Mouse (Mus musculus): ENCODE results near the gene Stk24. TPM values are rescaled to one million over a fixed set of nuclear protein-coding genes. Genes with fewer than 3 reads are reported as not detected.

Gene Stk24
- polyA plus RNA-seq, 1 experiment from 2014 or later: 21.2 TPM

GRCm38 (mm10) chr14:121406943-121407342 lies 27.1 kb upstream of the Stk24 start:
- Histone ChIP-seq H3K4me1 (replicated peaks) (0 out of 2 replicates have a peak, but pooled peaks cover 2% of the 10 kb centered on the region), H3K27ac (no peak overlapping the region), H3K9me3 (0 out of 2 replicates have a peak, but pooled peaks cover 2% of the 10 kb centered on the region), H3K36me3 (no peaks in the 10 kb centered on the region), H3K27me3 (no peaks in the 10 kb centered on the region), H3K9ac (replicated peaks) (no peak overlapping the region), H3K4me3 (replicated peaks) (no peak overlapping the region), H3K4me2 (replicated peaks) (no peak overlapping the region)
- 94% methylated on average over 7 of the region's 7 CpGs for WGBS
- ATAC-seq: no peak

GRCm38 (mm10) chr14:121405546-121405945 lies 25.7 kb upstream of the Stk24 start:
- Histone ChIP-seq H3K9me3 (0 out of 2 replicates have a peak, but pooled peaks cover 2% of the 10 kb centered on the region), H3K9ac (replicated peaks) (peak overlapping the region; percentile 19; the same call in 1 of the 2 replicates), H3K27me3 (no peaks in the 10 kb centered on the region), H3K4me1 (replicated peaks) (0 out of 2 replicates have a peak, but pooled peaks cover 2% of the 10 kb centered on the region), H3K4me2 (replicated peaks) (peak overlapping the region; percentile 49), H3K27ac (no peak overlapping the region), H3K36me3 (no peaks in the 10 kb centered on the region), H3K4me3 (replicated peaks) (peak overlapping the region; percentile 27)
- 53% methylated on average over 15 of the region's 15 CpGs for WGBS
- peak; percentile 17; the same call in 1 of the 2 replicates for ATAC-seq

- Histone ChIP-seq H3K27ac (no peak overlapping the region), H3K9me3 (0 out of 2 replicates have a peak, but pooled peaks cover 2% of the 10 kb centered on the region), H3K27me3 (no peaks in the 10 kb centered on the region), H3K4me2 (replicated peaks) (peak overlapping the region; percentile 49), H3K9ac (replicated peaks) (0 out of 2 replicates have a peak overlapping the region, but pooled peaks have one; percentile 19), H3K4me1 (replicated peaks) (0 out of 2 replicates have a peak, but pooled peaks cover 2% of the 10 kb centered on the region), H3K36me3 (no peaks in the 10 kb centered on the region), H3K4me3 (replicated peaks) (peak overlapping the region; percentile 27)
- peak; percentile 75 for ATAC-seq
- 43% methylated on average over 13 of the region's 13 CpGs for WGBS
Observed at GRCm38 (mm10) chr14:121405120-121405519, 25.3 kb upstream of the Stk24 start.

GRCm38 (mm10) chr14:121399676-121400075 lies 19.9 kb upstream of the Stk24 start:
- H3K9me3 ChIP-seq: 0 out of 2 replicates have a peak, but pooled peaks cover 2% of the 10 kb centered on the region
- no peak overlapping the region for H3K4me3 ChIP-seq (replicated peaks)
- H3K27me3 ChIP-seq: no peaks in the 10 kb centered on the region
- no peak overlapping the region for H3K9ac ChIP-seq (replicated peaks)
- H3K27ac ChIP-seq: no peak overlapping the region
- no peak for ATAC-seq
- H3K4me1 ChIP-seq (replicated peaks): no peaks in the 10 kb centered on the region
- H3K4me2 ChIP-seq (replicated peaks): no peak overlapping the region
- H3K36me3 ChIP-seq: no peaks in the 10 kb centered on the region
- WGBS: 92% methylated on average over 6 of the region's 6 CpGs

- Histone ChIP-seq H3K4me3 (replicated peaks) (no peak overlapping the region), H3K9me3 (no peaks in the 10 kb centered on the region), H3K4me1 (replicated peaks) (no peaks in the 10 kb centered on the region), H3K36me3 (no peaks in the 10 kb centered on the region), H3K4me2 (replicated peaks) (no peak overlapping the region), H3K27ac (no peak overlapping the region), H3K9ac (replicated peaks) (no peak overlapping the region), H3K27me3 (no peaks in the 10 kb centered on the region)
- 47% methylated on average over 1 of the region's 1 CpGs for WGBS
- ATAC-seq: no peak
Observed at GRCm38 (mm10) chr14:121397471-121397870, 17.7 kb upstream of the Stk24 start.

- WGBS: 84% methylated on average over 4 of the region's 4 CpGs
- no peak for ATAC-seq
- H3K4me1 ChIP-seq (replicated peaks): no peaks in the 10 kb centered on the region
- no peak overlapping the region for H3K9ac ChIP-seq (replicated peaks)
- H3K4me2 ChIP-seq (replicated peaks): no peak overlapping the region
- H3K36me3 ChIP-seq: no peaks in the 10 kb centered on the region
- H3K9me3 ChIP-seq: no peaks in the 10 kb centered on the region
- H3K27me3 ChIP-seq: no peaks in the 10 kb centered on the region
- no peak overlapping the region for H3K27ac ChIP-seq
- H3K4me3 ChIP-seq (replicated peaks): no peak overlapping the region
Observed at GRCm38 (mm10) chr14:121395125-121395524, 15.3 kb upstream of the Stk24 start.

GRCm38 (mm10) chr14:121391927-121392326 lies 12.1 kb upstream of the Stk24 start:
- no peak overlapping the region for H3K4me3 ChIP-seq (replicated peaks)
- no peak for ATAC-seq
- H3K4me2 ChIP-seq (replicated peaks): no peak overlapping the region
- no peak overlapping the region for H3K9ac ChIP-seq (replicated peaks)
- H3K4me1 ChIP-seq (replicated peaks): no peaks in the 10 kb centered on the region
- H3K36me3 ChIP-seq: no peaks in the 10 kb centered on the region
- no peaks in the 10 kb centered on the region for H3K9me3 ChIP-seq
- H3K27ac ChIP-seq: no peak overlapping the region
- WGBS: 89% methylated on average over 5 of the region's 5 CpGs
- H3K27me3 ChIP-seq: no peaks in the 10 kb centered on the region

GRCm38 (mm10) chr14:121387760-121388159 lies 7.9 kb upstream of the Stk24 start:
- WGBS: 23% methylated on average over 1 of the region's 1 CpGs
- no peak overlapping the region for H3K27ac ChIP-seq
- peaks cover 11% of the 10 kb centered on the region for H3K4me1 ChIP-seq (replicated peaks)
- H3K9ac ChIP-seq (replicated peaks): no peak overlapping the region
- H3K27me3 ChIP-seq: no peaks in the 10 kb centered on the region
- ATAC-seq: peak; percentile 31; the same call in 1 of the 2 replicates
- H3K4me2 ChIP-seq (replicated peaks): no peak overlapping the region
- H3K4me3 ChIP-seq (replicated peaks): no peak overlapping the region
- no peaks in the 10 kb centered on the region for H3K9me3 ChIP-seq
- H3K36me3 ChIP-seq: no peaks in the 10 kb centered on the region

- Histone ChIP-seq H3K4me2 (replicated peaks) (no peak overlapping the region), H3K9ac (replicated peaks) (no peak overlapping the region), H3K4me3 (replicated peaks) (no peak overlapping the region), H3K9me3 (no peaks in the 10 kb centered on the region), H3K27ac (no peak overlapping the region), H3K4me1 (replicated peaks) (peaks cover 11% of the 10 kb centered on the region), H3K27me3 (no peaks in the 10 kb centered on the region; the same call in 1 of the 2 replicates), H3K36me3 (no peaks in the 10 kb centered on the region)
- ATAC-seq: no peak
- 90% methylated on average over 8 of the region's 8 CpGs for WGBS
Observed at GRCm38 (mm10) chr14:121385440-121385839, 5.6 kb upstream of the Stk24 start.

- ATAC-seq: 0 out of 2 replicates have a peak, but pooled peaks have one; percentile 8
- H3K9me3 ChIP-seq: no peaks in the 10 kb centered on the region
- no peak overlapping the region for H3K4me3 ChIP-seq (replicated peaks)
- no peak overlapping the region for H3K4me2 ChIP-seq (replicated peaks)
- WGBS: 13% methylated on average over 3 of the region's 3 CpGs
- 0 out of 2 replicates have a peak overlapping the region, but pooled peaks have one; percentile 35 for H3K27ac ChIP-seq
- H3K27me3 ChIP-seq: no peaks in the 10 kb centered on the region; the same call in 1 of the 2 replicates
- no peaks in the 10 kb centered on the region for H3K36me3 ChIP-seq
- peaks cover 19% of the 10 kb centered on the region for H3K4me1 ChIP-seq (replicated peaks)
- H3K9ac ChIP-seq (replicated peaks): no peak overlapping the region
Observed at GRCm38 (mm10) chr14:121383801-121384200, 4.0 kb upstream of the Stk24 start.

GRCm38 (mm10) chr14:121379116-121379826 lies 540 bp downstream of the Stk24 start:
- H3K9ac ChIP-seq (replicated peaks): peak overlapping the region; percentile 94
- no peaks in the 10 kb centered on the region for H3K9me3 ChIP-seq
- H3K4me1 ChIP-seq (replicated peaks): peaks cover 38% of the 10 kb centered on the region
- H3K27me3 ChIP-seq: no peaks in the 10 kb centered on the region; the same call in 1 of the 2 replicates
- ATAC-seq: peak; percentile 89
- peak overlapping the region; percentile 88 for H3K27ac ChIP-seq
- no peaks in the 10 kb centered on the region for H3K36me3 ChIP-seq
- WGBS: under 1% methylated on average over 35 of the region's 79 CpGs
- peak overlapping the region; percentile 91 for H3K4me2 ChIP-seq (replicated peaks)
- H3K4me3 ChIP-seq (replicated peaks): peak overlapping the region; percentile 93
